Mouse (Mus musculus) midbrain, embryonic 15.5 days (tissue): Measurements from ENCODE around the gene Cd300ld2. TPM values are rescaled to one million over a fixed set of nuclear protein-coding genes. Genes with fewer than 3 reads are reported as not detected.

Source experiments
- ATAC-seq: fragments of 200-750 bp; cut with Nextera tagmentation; replicated peaks from 2 replicates; pipeline ENCODE4 v1.8.0; 2017; ENCODE audit warnings: moderate TSS enrichment
- H3K27ac ChIP-seq: fragments of 300-500 bp; sonication (generic); 2 replicates; pipeline ENCODE4 v1.5.1; 2015; ENCODE audit warnings: mild to moderate bottlenecking, inconsistent platforms
- H3K27me3 ChIP-seq: fragments of 300-500 bp; sonication (generic); replicated peaks from 2 replicates; pipeline ENCODE4 v1.6.1; 2015; ENCODE audit warnings: inconsistent platforms
- H3K36me3 ChIP-seq: fragments of 300-500 bp; sonication (generic); replicated peaks from 2 replicates; pipeline ENCODE4 v1.6.1; 2015; ENCODE audit warnings: inconsistent platforms
- H3K4me1 ChIP-seq: fragments of 300-500 bp; sonication (generic); 2 replicates; pipeline ENCODE4 v1.6.1; 2015; ENCODE audit warnings: inconsistent platforms
- H3K4me2 ChIP-seq: fragments of 300-500 bp; sonication (generic); 2 replicates; pipeline ENCODE4 v1.6.1; 2015; ENCODE audit warnings: inconsistent platforms, mild to moderate bottlenecking, moderate library complexity
- H3K4me3 ChIP-seq: fragments of 300-500 bp; sonication (generic); 2 replicates; pipeline ENCODE4 v1.5.1; 2015; ENCODE audit warnings: mild to moderate bottlenecking, inconsistent platforms
- H3K9ac ChIP-seq: fragments of 300-500 bp; sonication (generic); 2 replicates; pipeline ENCODE4 v1.6.1; 2015; ENCODE audit warnings: mild to moderate bottlenecking, inconsistent platforms
- H3K9me3 ChIP-seq: fragments of 300-500 bp; sonication (generic); 2 replicates; pipeline ENCODE4 v1.6.1; 2016; ENCODE audit warnings: inconsistent platforms
- WGBS: fragments of 180-500 bp; shearing (Covaris S2); methylation state at CpG from one replicate; pipeline ENCODE4 v1.1.7; 2015; ENCODE audit warnings: mixed read lengths; 5-methylcytosine and 5-hydroxymethylcytosine counted together
- polyA plus RNA-seq: library from polyadenylated mRNA; unstranded; fragments of >200 nt; fragmentation: Nextera tagmentation; extraction: Ambion mirVana; gene quantifications from 2 replicates; pipeline ENCODE4 v1.2.1, GENCODE M21; 2015

The Cd300ld2 gene
- polyA plus RNA-seq, 1 experiment from 2014 or later, result not detected

DNA sequence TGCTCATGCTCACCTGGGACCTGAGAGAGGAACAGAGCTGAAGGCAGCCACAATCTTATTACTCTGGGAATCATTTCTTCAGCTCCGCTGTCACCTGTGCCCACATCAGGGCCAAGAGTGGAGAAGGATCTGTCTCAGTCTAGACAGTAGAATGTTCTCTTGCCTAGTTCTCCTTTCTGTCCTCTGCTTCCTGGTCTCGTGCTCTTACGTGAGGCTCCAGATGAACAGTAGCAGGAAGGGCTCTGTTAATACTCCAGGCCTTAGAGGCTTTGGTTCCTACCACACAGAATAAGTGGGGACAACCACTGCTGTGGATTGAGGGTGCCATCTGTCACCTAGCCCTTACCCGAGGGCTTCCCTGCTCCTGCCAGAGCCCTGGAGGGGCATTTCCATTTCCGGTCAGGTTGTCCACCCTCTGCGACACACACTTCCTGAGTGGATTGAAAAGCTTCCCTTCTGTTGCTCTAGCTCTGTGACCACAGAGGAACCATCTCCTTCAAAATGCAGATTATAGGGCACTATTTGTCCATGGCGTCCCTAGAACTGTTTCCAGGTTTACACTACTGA, 14.4 kb downstream of the Cd300ld2 start, which contains the start of gene Cd300c2:
TSS of gene Cd300c2 (minus strand) at position 407 of the 567 bp plus-strand sequence.
- Histone ChIP-seq H3K4me2 (no peak within 1 kb of the TSS), H3K27ac (no peak within 1 kb of the TSS), H3K36me3 (no peaks in the 10 kb centered on the region), H3K9me3 (no peaks in the 10 kb centered on the region), H3K9ac (no peak within 1 kb of the TSS), H3K4me3 (no peak within 1 kb of the TSS), H3K27me3 (no peaks in the 10 kb centered on the region), H3K4me1 (no peaks in the 10 kb centered on the region)
- ATAC-seq, result no peak
- 91% methylated on average over 7 of the region's 7 CpGs for WGBS

DNA sequence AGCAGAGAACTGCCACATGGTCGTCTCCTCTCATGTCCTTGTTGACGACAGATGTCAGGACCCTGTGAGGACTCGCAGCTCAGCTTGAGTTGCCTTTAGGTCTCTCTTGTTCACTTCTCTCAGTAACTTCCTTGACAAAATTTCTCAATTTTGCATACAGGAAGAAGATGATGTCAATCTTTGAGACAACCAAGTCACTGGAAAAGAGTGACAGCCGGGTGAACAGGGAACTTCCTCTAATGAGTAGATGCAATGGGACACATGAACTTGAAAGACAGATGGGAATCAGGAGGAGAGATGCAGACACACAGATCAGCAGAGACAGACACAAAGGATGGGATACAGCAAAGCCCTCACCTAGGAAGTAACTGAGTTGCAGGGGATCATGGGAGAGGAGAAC, 26.2 kb downstream of the Cd300ld2 start, which contains the start of gene Cd300ld:
TSS of gene Cd300ld (minus strand) at position 130 of the 400 bp plus-strand sequence.
- no peak within 1 kb of the TSS for H3K9ac ChIP-seq
- ATAC-seq, result no peak
- 81% methylated on average over 4 of the region's 4 CpGs for WGBS
- H3K4me2 ChIP-seq, result no peak within 1 kb of the TSS
- H3K27me3 ChIP-seq, result no peaks in the 10 kb centered on the region
- no peak within 1 kb of the TSS for H3K4me3 ChIP-seq
- H3K9me3 ChIP-seq, result no peaks in the 10 kb centered on the region
- no peaks in the 10 kb centered on the region for H3K4me1 ChIP-seq
- no peak within 1 kb of the TSS for H3K27ac ChIP-seq
- no peaks in the 10 kb centered on the region for H3K36me3 ChIP-seq

DNA sequence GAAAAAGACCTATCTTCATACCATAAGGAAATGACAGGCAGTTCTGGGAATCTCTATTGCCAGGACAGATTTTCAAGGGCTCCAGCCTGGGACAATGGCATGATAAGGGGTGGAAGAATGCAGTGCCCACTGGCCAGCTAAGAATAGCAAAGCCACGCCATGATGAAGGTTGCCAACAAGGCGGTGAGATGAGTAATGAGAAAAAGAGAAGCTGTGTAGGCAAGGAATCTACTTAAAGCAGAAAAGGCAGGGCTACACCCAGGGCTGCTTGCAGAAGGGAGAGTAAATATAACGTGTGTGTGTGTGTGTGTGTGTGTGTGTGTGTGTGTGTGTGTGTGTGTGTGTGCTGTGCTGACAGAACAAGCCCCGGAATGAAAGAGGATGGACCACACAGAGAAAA, 34.1 kb downstream of the Cd300ld2 start:
- ATAC-seq, result no peak
- H3K27me3 ChIP-seq, result no peaks in the 10 kb centered on the region
- H3K9ac ChIP-seq, result no peak overlapping the region
- H3K9me3 ChIP-seq, result no peaks in the 10 kb centered on the region
- 82% methylated on average over 4 of the region's 4 CpGs for WGBS
- no peak overlapping the region for H3K4me2 ChIP-seq
- H3K4me1 ChIP-seq, result no peaks in the 10 kb centered on the region
- no peak overlapping the region for H3K27ac ChIP-seq
- no peaks in the 10 kb centered on the region for H3K36me3 ChIP-seq
- no peak overlapping the region for H3K4me3 ChIP-seq

- no peak overlapping the region for H3K4me2 ChIP-seq
- 85% methylated on average over 10 of the region's 10 CpGs for WGBS
Measured at GRCm38 (mm10) chr11:114972726-114973125, 43.3 kb downstream of the Cd300ld2 start.

GRCm38 (mm10) chr11:114968752-114969207, 47.2 kb downstream of the Cd300ld2 start, which contains the start of gene Cd300c:
Gene Cd300c, minus strand, starts transcription at chr11:114969157.
- H3K4me1 ChIP-seq, result no peaks in the 10 kb centered on the region
- H3K4me3 ChIP-seq, result no peak within 1 kb of the TSS
- no peak within 1 kb of the TSS for H3K9ac ChIP-seq
- H3K27ac ChIP-seq, result no peak within 1 kb of the TSS
- H3K36me3 ChIP-seq, result no peaks in the 10 kb centered on the region
- ATAC-seq, result no peak
- 86% methylated on average over 9 of the region's 9 CpGs for WGBS
- no peak within 1 kb of the TSS for H3K4me2 ChIP-seq
- H3K27me3 ChIP-seq, result no peaks in the 10 kb centered on the region
- H3K9me3 ChIP-seq, result no peaks in the 10 kb centered on the region

More at GRCm38 (mm10) chr11:114972726-114973125, 43.3 kb downstream of the Cd300ld2 start:
- no peak for ATAC-seq
- H3K9ac ChIP-seq, result no peak overlapping the region
- no peaks in the 10 kb centered on the region for H3K4me1 ChIP-seq
- no peak overlapping the region for H3K4me3 ChIP-seq
- H3K27ac ChIP-seq, result no peak overlapping the region
- no peaks in the 10 kb centered on the region for H3K36me3 ChIP-seq
- H3K9me3 ChIP-seq, result no peaks in the 10 kb centered on the region
- no peaks in the 10 kb centered on the region for H3K27me3 ChIP-seq

GRCm38 (mm10) chr11:114965182-114965828, 50.7 kb downstream of the Cd300ld2 start:
- Histone ChIP-seq H3K27me3 (no peaks in the 10 kb centered on the region), H3K9me3 (no peaks in the 10 kb centered on the region), H3K36me3 (no peaks in the 10 kb centered on the region), H3K4me3 (no peak overlapping the region), H3K9ac (no peak overlapping the region), H3K27ac (no peak overlapping the region), H3K4me1 (no peaks in the 10 kb centered on the region), H3K4me2 (no peak overlapping the region)
- no peak for ATAC-seq
- 59% methylated on average over 3 of the region's 3 CpGs for WGBS

DNA sequence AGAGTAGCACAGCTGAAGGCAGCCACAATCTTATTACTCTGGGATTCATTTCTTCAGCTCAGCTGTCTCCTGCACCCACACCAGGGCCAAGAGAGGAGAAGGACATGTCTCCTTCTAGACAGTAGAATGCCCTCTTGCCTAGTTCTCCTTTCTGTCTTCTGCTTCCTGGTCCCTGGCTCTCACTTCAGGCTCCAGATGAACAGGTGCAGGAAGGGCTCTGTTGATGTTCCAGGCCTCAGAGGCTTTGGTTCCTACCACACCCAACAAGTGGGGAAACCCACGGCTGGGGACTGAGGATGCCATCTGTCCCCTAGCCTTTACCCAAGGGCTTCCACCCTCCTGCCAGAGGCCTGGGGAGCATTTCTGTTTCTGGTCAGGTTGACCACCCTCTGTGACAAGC, 55.6 kb downstream of the Cd300ld2 start:
- no peaks in the 10 kb centered on the region for H3K9me3 ChIP-seq
- H3K4me1 ChIP-seq, result no peaks in the 10 kb centered on the region
- H3K27ac ChIP-seq, result no peak overlapping the region
- no peak for ATAC-seq
- no peaks in the 10 kb centered on the region for H3K36me3 ChIP-seq
- H3K9ac ChIP-seq, result no peak overlapping the region
- H3K4me2 ChIP-seq, result no peak overlapping the region
- 95% methylated on average over 1 of the region's 1 CpGs for WGBS
- no peak overlapping the region for H3K4me3 ChIP-seq
- H3K27me3 ChIP-seq, result no peaks in the 10 kb centered on the region

Other genes with a start within 250 kb of the Cd300ld2 start
- gene Btbd17, start 220.2 kb downstream of the Cd300ld2 start, polyA plus RNA-seq, result 21.4 and 28.4 TPM in 2 replicates
- not detected in 2 replicates for gene Gpr142, start 217.3 kb downstream of the Cd300ld2 start, polyA plus RNA-seq
- 9.3 and 9.4 TPM in 2 replicates for gene Gprc5c, start 165.0 kb downstream of the Cd300ld2 start, polyA plus RNA-seq
- 0.86 and 0.94 TPM in 2 replicates for gene Cd300a, start 126.2 kb downstream of the Cd300ld2 start, polyA plus RNA-seq
- gene Cd300lb, start 81.8 kb downstream of the Cd300ld2 start, polyA plus RNA-seq, result 0.14 TPM in 1 of 2 replicates, not detected in the other
- gene Cd300c, start 47.0 kb downstream of the Cd300ld2 start, polyA plus RNA-seq, result not detected in 2 replicates
- gene Cd300ld, start 26.3 kb downstream of the Cd300ld2 start, polyA plus RNA-seq, result 0.06 and 0.15 TPM in 2 replicates
- 1.2 and 1.3 TPM in 2 replicates for gene Cd300c2, start 14.3 kb downstream of the Cd300ld2 start, polyA plus RNA-seq
- not detected in 2 replicates for gene Cd300ld4, start 10.8 kb upstream of the Cd300ld2 start, polyA plus RNA-seq
- gene Cd300ld5, start 21.6 kb upstream of the Cd300ld2 start, polyA plus RNA-seq, result not detected in 2 replicates
- not detected in 2 replicates for gene Cd300ld3, start 32.2 kb upstream of the Cd300ld2 start, polyA plus RNA-seq
- gene Cd300e, start 46.0 kb upstream of the Cd300ld2 start, polyA plus RNA-seq, result not detected in 2 replicates
- gene Rab37, start 75.2 kb upstream of the Cd300ld2 start, polyA plus RNA-seq, result 0.49 and 1.1 TPM in 2 replicates
- 0.20 and 0.27 TPM in 2 replicates for gene Cd300lf, start 117.8 kb upstream of the Cd300ld2 start, polyA plus RNA-seq
- 46.4 and 54.6 TPM in 2 replicates for gene Slc9a3r1, start 147.1 kb upstream of the Cd300ld2 start, polyA plus RNA-seq
- gene Tmem104, start 171.3 kb upstream of the Cd300ld2 start, polyA plus RNA-seq, result 12.6 and 15.3 TPM in 2 replicates
- 22.5 and 25.5 TPM in 2 replicates for gene Nat9, start 171.7 kb upstream of the Cd300ld2 start, polyA plus RNA-seq